Mouse (Mus musculus) neural tube, embryonic 11.5 days (tissue): ENCODE measurements at regions not wholly inside any gene's neighbourhood (a gene's known extent, or its start where the extent isn't known, plus 50 kb on each side); places are given as distances from the start of the nearest gene placed in this dataset.

Experiments
- ATAC-seq: fragments of 200-750 bp; cut with Nextera tagmentation; 2 replicates; pipeline ENCODE4 v1.8.0; 2017; ENCODE audit warnings: moderate number of reproducible peaks, mild to moderate bottlenecking, moderate TSS enrichment, moderate library complexity; ENCODE audit not compliant: insufficient read depth, low FRiP score, low TSS enrichment
- DNase-seq: peaks from one replicate; pipeline ENCODE4 v3.0.0-alpha.2; 2015; ENCODE audit warnings: low spot score
- H3K27ac ChIP-seq: fragments of 300-500 bp; sonication (generic); 2 replicates; pipeline ENCODE4 v1.5.1; 2014; ENCODE audit warnings: low read depth, mild to moderate bottlenecking, low read length
- H3K27me3 ChIP-seq: fragments of 300-500 bp; sonication (generic); 2 replicates; pipeline ENCODE4 v1.6.1; 2014; ENCODE audit warnings: mild to moderate bottlenecking, low read length, mixed read lengths; ENCODE audit not compliant: control insufficient read depth, insufficient read depth
- H3K36me3 ChIP-seq: fragments of 300-500 bp; sonication (generic); 2 replicates; pipeline ENCODE4 v1.6.1; 2014; ENCODE audit warnings: mild to moderate bottlenecking, low read length, moderate library complexity, mixed read lengths; ENCODE audit not compliant: control insufficient read depth, insufficient read depth
- H3K4me1 ChIP-seq: fragments of 300-500 bp; sonication (generic); 2 replicates; pipeline ENCODE4 v1.6.1; 2014; ENCODE audit warnings: low read length, mixed read lengths; ENCODE audit not compliant: control insufficient read depth, insufficient read depth
- H3K4me2 ChIP-seq: fragments of 300-500 bp; sonication (generic); 2 replicates; pipeline ENCODE4 v1.6.1; 2014; ENCODE audit warnings: low read depth, mild to moderate bottlenecking, moderate library complexity
- H3K4me3 ChIP-seq: fragments of 300-500 bp; sonication (generic); 2 replicates; pipeline ENCODE4 v1.5.1; 2014; ENCODE audit warnings: low read depth, low read length
- H3K9ac ChIP-seq: fragments of 300-500 bp; sonication (generic); 2 replicates; pipeline ENCODE4 v1.6.1; 2014; ENCODE audit warnings: mild to moderate bottlenecking, low read length
- H3K9me3 ChIP-seq: fragments of 300-500 bp; sonication (generic); 2 replicates; pipeline ENCODE4 v1.6.1; 2016; ENCODE audit warnings: low read length; ENCODE audit not compliant: control insufficient read depth
- whole genome bisulfite sequencing: fragments of 180-500 bp; shearing (Covaris S2); extraction: QIAGEN DNeasy Blood & Tissue Kit; methylation state at CpG from one replicate; pipeline ENCODE4 v1.1.7; 2014; 5-methylcytosine and 5-hydroxymethylcytosine counted together

GRCm38 (mm10) chr14:54068684-54069083 lies 185.2 kb downstream of the Dad1 start:
- Histone ChIP-seq H3K9me3 (no peaks in the 10 kb centered on the region), H3K4me2 (no peak overlapping the region), H3K9ac (no peak overlapping the region), H3K4me1 (no peaks in the 10 kb centered on the region), H3K27ac (no peak overlapping the region), H3K27me3 (no peaks in the 10 kb centered on the region), H3K36me3 (no peaks in the 10 kb centered on the region), H3K4me3 (no peak overlapping the region)
- ATAC-seq (no peak), DNase-seq (no peak)
- WGBS: 93% methylated on average over 1 of the region's 1 CpGs

GRCm38 (mm10) chr14:54065466-54065865 lies 188.4 kb downstream of the Dad1 start:
- DNase-seq (no peak), ATAC-seq (no peak)
- Histone ChIP-seq H3K4me3 (no peak overlapping the region), H3K27me3 (no peaks in the 10 kb centered on the region), H3K36me3 (no peaks in the 10 kb centered on the region), H3K9ac (no peak overlapping the region), H3K27ac (no peak overlapping the region), H3K4me1 (no peaks in the 10 kb centered on the region), H3K9me3 (no peaks in the 10 kb centered on the region), H3K4me2 (no peak overlapping the region)
- WGBS: 56% methylated on average over 4 of the region's 4 CpGs

DNA sequence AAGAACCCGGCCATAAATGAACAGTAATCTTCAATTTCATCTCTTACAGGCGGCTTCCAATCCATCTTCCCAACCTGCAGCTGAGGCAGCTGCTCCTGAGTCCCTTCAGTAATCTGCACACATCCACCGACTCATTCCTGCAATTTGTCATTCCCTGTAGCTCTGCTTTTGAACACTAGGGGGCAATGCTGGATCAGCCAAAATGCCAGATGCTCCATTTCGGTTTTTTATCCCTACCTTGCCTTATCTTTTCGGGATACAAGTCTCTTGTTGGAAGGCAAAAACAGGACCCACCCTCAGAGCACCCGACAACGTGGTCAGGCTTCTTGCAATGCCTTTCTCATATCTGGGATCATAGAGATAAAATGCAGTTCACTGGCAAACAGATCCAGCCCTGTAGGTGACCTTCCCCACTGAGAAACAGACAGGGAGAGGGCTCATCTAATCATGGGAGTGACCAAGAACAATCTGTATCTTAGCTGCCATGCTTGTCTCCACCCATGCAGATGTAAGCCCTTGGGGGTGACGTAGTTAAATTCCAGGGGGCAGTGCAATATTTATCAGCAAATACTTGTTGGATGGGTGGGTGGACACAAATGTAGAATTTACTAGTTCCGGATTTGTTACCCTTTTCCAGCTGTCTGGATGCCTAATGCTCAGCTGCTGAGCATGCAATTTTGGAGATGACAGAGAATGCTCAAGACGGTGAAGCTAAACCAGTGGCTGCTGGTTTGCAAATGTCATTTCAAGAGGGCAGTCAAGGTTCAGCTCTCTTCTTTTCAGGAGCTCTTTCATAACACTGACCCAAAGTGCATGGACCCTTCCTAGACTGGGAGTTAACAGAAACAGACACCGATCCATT lies 189.1 kb downstream of the Dad1 start:
- Histone ChIP-seq H3K4me3 (no peak overlapping the region), H3K27me3 (no peaks in the 10 kb centered on the region), H3K9me3 (no peaks in the 10 kb centered on the region), H3K4me2 (no peak overlapping the region), H3K36me3 (no peaks in the 10 kb centered on the region), H3K9ac (no peak overlapping the region), H3K4me1 (no peaks in the 10 kb centered on the region), H3K27ac (no peak overlapping the region)
- 32% methylated on average over 11 of the region's 11 CpGs for WGBS
- ATAC-seq: peak; percentile 41; the same call in 1 of the 2 replicates
- DNase-seq: peak; percentile 77

- ATAC-seq (no peak), DNase-seq (no peak)
- Histone ChIP-seq H3K27ac (no peak overlapping the region), H3K36me3 (no peaks in the 10 kb centered on the region), H3K4me1 (no peaks in the 10 kb centered on the region), H3K27me3 (no peaks in the 10 kb centered on the region), H3K4me3 (no peak overlapping the region), H3K9me3 (no peaks in the 10 kb centered on the region), H3K9ac (no peak overlapping the region), H3K4me2 (no peak overlapping the region)
- WGBS: 45% methylated on average over 3 of the region's 3 CpGs
Observed at GRCm38 (mm10) chr14:54061570-54061969, 192.3 kb downstream of the Dad1 start.

- H3K4me2 ChIP-seq: no peak overlapping the region
- ATAC-seq: peak; percentile 80
- 25% methylated on average over 4 of the region's 4 CpGs for WGBS
Observed at GRCm38 (mm10) chr14:54059776-54060175, 194.1 kb downstream of the Dad1 start.

GRCm38 (mm10) chr14:54059096-54059495 lies 194.8 kb downstream of the Dad1 start:
- Histone ChIP-seq H3K9me3 (no peaks in the 10 kb centered on the region), H3K27me3 (no peaks in the 10 kb centered on the region), H3K9ac (no peak overlapping the region), H3K4me3 (no peak overlapping the region), H3K4me1 (no peaks in the 10 kb centered on the region), H3K36me3 (no peaks in the 10 kb centered on the region), H3K27ac (no peak overlapping the region), H3K4me2 (no peak overlapping the region)
- no peak for DNase-seq
- no peak for ATAC-seq
- 86% methylated on average over 6 of the region's 6 CpGs for WGBS

More at GRCm38 (mm10) chr14:54059776-54060175, 194.1 kb downstream of the Dad1 start:
- DNase-seq: peak; percentile 78
- Histone ChIP-seq H3K27me3 (no peaks in the 10 kb centered on the region), H3K36me3 (no peaks in the 10 kb centered on the region), H3K9me3 (no peaks in the 10 kb centered on the region), H3K4me1 (no peaks in the 10 kb centered on the region), H3K9ac (no peak overlapping the region), H3K4me3 (no peak overlapping the region), H3K27ac (no peak overlapping the region)

GRCm38 (mm10) chr14:54056691-54057090 lies 197.2 kb downstream of the Dad1 start:
- Histone ChIP-seq H3K9me3 (no peaks in the 10 kb centered on the region), H3K9ac (no peak overlapping the region), H3K4me1 (no peaks in the 10 kb centered on the region), H3K4me2 (no peak overlapping the region), H3K27me3 (no peaks in the 10 kb centered on the region), H3K36me3 (no peaks in the 10 kb centered on the region), H3K27ac (no peak overlapping the region), H3K4me3 (no peak overlapping the region)
- DNase-seq: no peak
- no peak for ATAC-seq
- 55% methylated on average over 7 of the region's 7 CpGs for WGBS

DNA sequence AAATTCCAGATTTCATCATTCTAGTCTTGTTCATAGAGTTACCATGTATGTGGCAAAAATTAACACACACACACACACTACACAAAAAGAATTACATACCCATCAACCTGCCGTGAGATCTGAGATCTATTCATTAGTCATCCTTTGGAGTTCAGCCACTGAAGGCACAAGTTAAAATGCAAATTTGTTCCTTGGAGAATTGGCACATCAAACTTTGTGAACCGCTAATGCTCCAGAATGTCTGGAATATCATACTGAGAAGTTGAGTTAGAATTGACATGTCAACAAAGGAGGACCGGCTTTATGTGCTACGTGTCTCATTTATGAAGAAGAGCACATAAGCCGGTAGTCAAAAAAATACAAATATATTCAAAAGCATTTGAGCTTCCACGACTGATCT lies 198.5 kb downstream of the Dad1 start:
- no peak overlapping the region for H3K27ac ChIP-seq
- no peak overlapping the region for H3K9ac ChIP-seq
- no peak for DNase-seq
- no peaks in the 10 kb centered on the region for H3K36me3 ChIP-seq
- H3K4me1 ChIP-seq: no peaks in the 10 kb centered on the region
- no peak overlapping the region for H3K4me2 ChIP-seq
- ATAC-seq: no peak
- H3K9me3 ChIP-seq: no peaks in the 10 kb centered on the region
- 85% methylated on average over 6 of the region's 6 CpGs for WGBS
- H3K27me3 ChIP-seq: no peaks in the 10 kb centered on the region
- no peak overlapping the region for H3K4me3 ChIP-seq

- ATAC-seq (no peak), DNase-seq (no peak)
- 88% methylated on average over 2 of the region's 2 CpGs for WGBS
- no peaks in the 10 kb centered on the region for H3K4me1 ChIP-seq
- H3K27me3 ChIP-seq: no peaks in the 10 kb centered on the region
- H3K4me2 ChIP-seq: no peak overlapping the region
- no peak overlapping the region for H3K27ac ChIP-seq
- no peak overlapping the region for H3K4me3 ChIP-seq
- H3K9me3 ChIP-seq: no peaks in the 10 kb centered on the region
- no peak overlapping the region for H3K9ac ChIP-seq
- H3K36me3 ChIP-seq: no peaks in the 10 kb centered on the region
Observed at GRCm38 (mm10) chr14:54042286-54042685, 211.6 kb downstream of the Dad1 start.
